In genomic region chr7:130546791-130547484, GRCm38 (mm10) we compare ENCODE assay signal across 8 mouse cellular contexts. TPM values are rescaled to one million over a fixed set of nuclear protein-coding genes. Genes with fewer than 3 reads are reported as not detected.
DNase-seq lines count a peak whose midpoint lies in the region; ATAC-seq and TF ChIP-seq lines count a peak whose summit lies in the region.

No protein-coding gene starts in this region.

- peak overlapping the region; percentile 93 for H3K27ac ChIP-seq in ES-Bruce4 (ENCODE audit: insufficient read depth, low read length)
- H3K27ac ChIP-seq in forebrain, embryonic 13.5 days: peak overlapping the region; percentile 98
- H3K27ac ChIP-seq in liver, postnatal 0 days (ENCODE audit: low read depth): peak overlapping the region; percentile 97
- H3K27ac ChIP-seq in neural tube, embryonic 14.5 days (ENCODE audit: low read depth, low read length): peak overlapping the region; percentile 96

- peak; percentile 72 for TF ChIP-seq CTCF in ES-Bruce4 (IDR thresholded peaks at IDR 0.05; ENCODE audit: low read depth, low read length)
- TF ChIP-seq CTCF in liver, postnatal 0 days (IDR thresholded peaks at IDR 0.05; ENCODE audit: low read depth): peak; percentile 94

- peak; percentile 93 to 96 for DNase-seq in heart, postnatal 10 days
- DNase-seq in large intestine, adult 2 months (ENCODE audit: low read depth, low spot score): peak; percentile 64
- DNase-seq in liver, postnatal 0 days: peak; percentile 96
- DNase-seq in testis, postnatal 10 days (ENCODE audit: low spot score): peak; percentile 93

- H3K4me2 ChIP-seq in forebrain, embryonic 13.5 days: peak overlapping the region; percentile 83
- peak overlapping the region; percentile 74 for H3K4me2 ChIP-seq in liver, postnatal 0 days (ENCODE audit: low read depth, low read length)
- peak overlapping the region; percentile 72 for H3K4me2 ChIP-seq in neural tube, embryonic 14.5 days (ENCODE audit: low read depth, low read length)

- intact Hi-C loops in heart, postnatal 10 days (cut with DNase I): loop anchor here (2.0 kb wide), 1 partner anchor 26 kb away; the partner anchor contains the start of gene Ate1

- H3K9me3 ChIP-seq in ES-Bruce4 (replicated peaks; ENCODE audit: control insufficient read depth, insufficient read depth, low read length, poor library complexity, severe bottlenecking): no peaks in the 10 kb centered on the region
- H3K9me3 ChIP-seq in forebrain, embryonic 13.5 days (replicated peaks): no peaks in the 10 kb centered on the region
- no peaks in the 10 kb centered on the region for H3K9me3 ChIP-seq in liver, postnatal 0 days (ENCODE audit: low read length)
- no peaks in the 10 kb centered on the region for H3K9me3 ChIP-seq in neural tube, embryonic 14.5 days (ENCODE audit: control insufficient read depth, low read length)

- peak; percentile 53; the same call in 1 of the 2 replicates for TF ChIP-seq EP300 in ES-Bruce4 (IDR thresholded peaks at IDR 0.05; ENCODE audit: insufficient read depth, low read depth, low read length)
- no peak for TF ChIP-seq EP300 in liver, postnatal 0 days (IDR thresholded peaks at IDR 0.05; ENCODE audit: low read depth)

- peak overlapping the region; percentile 86 for H3K4me3 ChIP-seq in ES-Bruce4 (ENCODE audit: low read depth, low read length)
- peak overlapping the region; percentile 91 for H3K4me3 ChIP-seq in forebrain, embryonic 13.5 days
- peak overlapping the region; percentile 81 for H3K4me3 ChIP-seq in liver, postnatal 0 days (ENCODE audit: low read depth, low read length)
- peak overlapping the region; percentile 92 for H3K4me3 ChIP-seq in neural tube, embryonic 14.5 days (ENCODE audit: low read depth, low read length)

- peak overlapping the region; percentile 90 for H3K9ac ChIP-seq in ES-Bruce4 (ENCODE audit: low read depth, poor library complexity, severe bottlenecking)
- H3K9ac ChIP-seq in forebrain, embryonic 13.5 days: peak overlapping the region; percentile 96
- H3K9ac ChIP-seq in liver, postnatal 0 days (replicated peaks): peak overlapping the region; percentile 88
- H3K9ac ChIP-seq in neural tube, embryonic 14.5 days (replicated peaks; ENCODE audit: low read depth, low read length): peak overlapping the region; percentile 78

- H3K27me3 ChIP-seq in ES-Bruce4 (ENCODE audit: control insufficient read depth, insufficient read depth, low read length, poor library complexity, severe bottlenecking): no peaks in the 10 kb centered on the region
- H3K27me3 ChIP-seq in forebrain, embryonic 13.5 days: no peaks in the 10 kb centered on the region
- no peaks in the 10 kb centered on the region for H3K27me3 ChIP-seq in liver, postnatal 0 days (ENCODE audit: insufficient read depth, low read length)
- no peaks in the 10 kb centered on the region for H3K27me3 ChIP-seq in neural tube, embryonic 14.5 days (ENCODE audit: control insufficient read depth, insufficient read depth, low read length)

- ATAC-seq in cerebellum, adult (ENCODE audit: insufficient number of reproducible peaks, low FRiP score, low TSS enrichment): peak; percentile 91
- peak; percentile 97 for ATAC-seq in forebrain, embryonic 13.5 days
- peak; percentile 94 for ATAC-seq in liver, postnatal 0 days
- ATAC-seq in neural tube, embryonic 14.5 days (ENCODE audit: low read depth): peak; percentile 96

- peaks cover 2% of the 10 kb centered on the region for H3K4me1 ChIP-seq in ES-Bruce4 (ENCODE audit: control insufficient read depth, insufficient read depth, low read length)
- H3K4me1 ChIP-seq in forebrain, embryonic 13.5 days: peaks cover 21% of the 10 kb centered on the region
- H3K4me1 ChIP-seq in liver, postnatal 0 days (ENCODE audit: insufficient read depth): peaks cover 16% of the 10 kb centered on the region
- H3K4me1 ChIP-seq in neural tube, embryonic 14.5 days (ENCODE audit: control insufficient read depth, insufficient read depth, low read length): peaks cover 11% of the 10 kb centered on the region

- H3K36me3 ChIP-seq in ES-Bruce4 (ENCODE audit: control insufficient read depth, insufficient read depth, low read length, poor library complexity, severe bottlenecking): peaks cover 22% of the 10 kb centered on the region
- peaks cover 30% of the 10 kb centered on the region for H3K36me3 ChIP-seq in forebrain, embryonic 13.5 days (ENCODE audit: poor library complexity, severe bottlenecking)
- peaks cover 29% of the 10 kb centered on the region for H3K36me3 ChIP-seq in liver, postnatal 0 days (replicated peaks; ENCODE audit: insufficient read depth, low read length)
- H3K36me3 ChIP-seq in neural tube, embryonic 14.5 days (ENCODE audit: control insufficient read depth, insufficient read depth, low read length): 0 out of 2 replicates have a peak, but pooled peaks cover 3% of the 10 kb centered on the region

- TF ChIP-seq POLR2A in ES-Bruce4 (IDR thresholded peaks at IDR 0.05; ENCODE audit: insufficient read depth, low read length): no peak

- under 1% methylated on average over 84 of the region's 84 CpGs for WGBS in forebrain, embryonic 13.5 days
- under 1% methylated on average over 84 of the region's 84 CpGs for WGBS in large intestine, adult 2 months
- 1% methylated on average over 81 of the region's 84 CpGs for WGBS in liver, postnatal 0 days (ENCODE audit: insufficient replicate concordance)
- WGBS in neural tube, embryonic 14.5 days: under 1% methylated on average over 72 of the region's 84 CpGs

RNA-seq across cellular contexts. Expression of gene Nsmce4a, which starts 26.0 kb away (rescaled TPM):
- polyA plus RNA-seq in ES-Bruce4 (2011; ENCODE audit: insufficient read depth, insufficient read length, low read depth, missing spikeins): 152 and 161 TPM in 2 replicates
- polyA plus RNA-seq in forebrain, embryonic 13.5 days (2015; fragmentation: Nextera tagmentation; extraction: Ambion mirVana): 161 and 166 TPM in 2 replicates
- total RNA-seq in heart, postnatal 10 days (2021): 10 to 100 TPM; 55.1 to 56.4 TPM
- 31.3 and 35.8 TPM in 2 replicates for polyA plus RNA-seq in large intestine, adult 2 months (2012; rRNA removed)
- 67.8 and 72.6 TPM in 2 replicates for polyA plus RNA-seq in liver, postnatal 0 days (2015; fragmentation: Nextera tagmentation; extraction: Ambion mirVana)
- 89.6 and 97.3 TPM in 2 replicates for polyA plus RNA-seq in neural tube, embryonic 14.5 days (2014; fragmentation: Nextera tagmentation; extraction: Ambion mirVana)

RNA-seq across cellular contexts. Expression of gene Ate1, which starts 26.8 kb away (rescaled TPM):
- polyA plus RNA-seq in ES-Bruce4 (2011; ENCODE audit: insufficient read depth, insufficient read length, low read depth, missing spikeins): 36.8 and 37.1 TPM in 2 replicates
- polyA plus RNA-seq in forebrain, embryonic 13.5 days (2015; fragmentation: Nextera tagmentation; extraction: Ambion mirVana): 82.0 and 82.9 TPM in 2 replicates
- total RNA-seq in heart, postnatal 10 days (2021): 10 to 100 TPM; 37.8 to 40.1 TPM
- 3.8 and 6.4 TPM in 2 replicates for polyA plus RNA-seq in large intestine, adult 2 months (2012; rRNA removed)
- 21.2 and 25.1 TPM in 2 replicates for polyA plus RNA-seq in liver, postnatal 0 days (2015; fragmentation: Nextera tagmentation; extraction: Ambion mirVana)
- 97.4 and 121 TPM in 2 replicates for polyA plus RNA-seq in neural tube, embryonic 14.5 days (2014; fragmentation: Nextera tagmentation; extraction: Ambion mirVana)

RNA-seq across cellular contexts. Expression of gene Tacc2, which starts 30.3 kb away (rescaled TPM):
- 80.9 and 98.7 TPM in 2 replicates for polyA plus RNA-seq in ES-Bruce4 (2011; ENCODE audit: insufficient read depth, insufficient read length, low read depth, missing spikeins)
- 45.0 and 45.2 TPM in 2 replicates for polyA plus RNA-seq in forebrain, embryonic 13.5 days (2015; fragmentation: Nextera tagmentation; extraction: Ambion mirVana)
- total RNA-seq in heart, postnatal 10 days (2021): 100 to 1,000 TPM; 208 to 286 TPM
- 28.9 and 37.7 TPM in 2 replicates for polyA plus RNA-seq in large intestine, adult 2 months (2012; rRNA removed)
- 3.5 and 3.8 TPM in 2 replicates for polyA plus RNA-seq in liver, postnatal 0 days (2015; fragmentation: Nextera tagmentation; extraction: Ambion mirVana)
- 63.4 and 74.7 TPM in 2 replicates for polyA plus RNA-seq in neural tube, embryonic 14.5 days (2014; fragmentation: Nextera tagmentation; extraction: Ambion mirVana)

Comparison
In these comparisons a context has a peak if more than half of its experiments do, and no peak if none do; other contexts are left out.
1. Peak in every context shown above with its lines: DNase-seq, ATAC-seq, H3K4me3 ChIP-seq and H3K27ac ChIP-seq.